Mouse (Mus musculus) E14TG2a.4 (cell line): ENCODE measurements at regions not wholly inside any gene's neighbourhood (a gene's known extent, or its start where the extent isn't known, plus 50 kb on each side); places are given as distances from the start of the nearest gene placed in this dataset.

Experiments used
- CTCF ChIP-seq: conservative IDR thresholded peaks from 2 replicates; pipeline ENCODE4 v1.5.1; 2014; ENCODE audit warnings: low read length
- NANOG ChIP-seq: IDR thresholded peaks from 2 replicates; pipeline ENCODE4 v1.6.1; 2014; ENCODE audit warnings: borderline replicate concordance, low read length, mixed read lengths
- POU5F1 ChIP-seq: IDR thresholded peaks from 2 replicates; pipeline ENCODE4 v1.6.1; 2014; ENCODE audit warnings: low read length, borderline replicate concordance

DNA sequence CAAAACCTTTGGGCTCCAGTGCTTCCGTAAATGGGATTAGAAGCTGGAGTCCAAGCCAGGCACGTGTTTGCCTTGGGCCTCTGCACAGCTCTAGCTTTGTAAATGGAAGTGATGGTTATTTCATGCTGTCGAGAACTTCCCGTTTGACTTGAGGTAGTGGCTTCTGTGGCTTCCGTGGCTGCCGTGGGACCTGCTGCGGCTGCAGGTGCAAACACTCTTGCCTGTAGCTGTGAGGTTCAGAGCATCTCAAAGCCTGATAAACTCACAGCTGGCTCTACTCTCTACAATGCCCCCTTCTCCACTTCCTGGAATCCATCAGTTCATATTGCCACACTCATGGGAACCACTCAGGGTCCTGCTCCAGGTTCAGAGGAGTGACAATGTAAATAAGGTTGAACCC lies 77.9 kb upstream of the Lrpap1 start:
- TF ChIP-seq CTCF (no peak), NANOG (no peak), POU5F1 (no peak)
